Mouse (Mus musculus): ENCODE data around the gene Ypel4. TPM values are rescaled to one million over a fixed set of nuclear protein-coding genes. Genes with fewer than 3 reads are reported as not detected.

The Ypel4 gene
- polyA plus RNA-seq, 1 experiment from 2014 or later: 6.2 TPM

GRCm38 (mm10) chr2:84783840-84784566, 50.1 kb downstream of the Ypel4 start:
- Histone ChIP-seq H3K36me3 (replicated peaks; ENCODE audit: control insufficient read depth, insufficient read depth, low read depth, low read length) (no peaks in the 10 kb centered on the region), H3K9ac (replicated peaks; ENCODE audit: low read length) (no peak overlapping the region), H3K4me3 (ENCODE audit: low read depth, low read length) (no peak overlapping the region), H3K4me2 (ENCODE audit: low read depth, low read length) (no peak overlapping the region), H3K9me3 (replicated peaks; ENCODE audit: control insufficient read depth, low read length) (no peaks in the 10 kb centered on the region), H3K27ac (replicated peaks; ENCODE audit: low read depth, low read length) (no peak overlapping the region), H3K4me1 (ENCODE audit: control insufficient read depth, insufficient read depth, low read length) (no peaks in the 10 kb centered on the region), H3K27me3 (ENCODE audit: control insufficient read depth, insufficient read depth, low read length) (no peaks in the 10 kb centered on the region)
- no peak for DNase-seq (ENCODE audit: low spot score)
- 88% methylated on average over 3 of the region's 3 CpGs for WGBS
- ATAC-seq (replicated peaks; ENCODE audit: insufficient number of reproducible peaks, low FRiP score, low TSS enrichment, low read depth): no peak

MicroRNA genes within 50 kb of the gene (microRNA counts, 519-probe panel; counts per million panel counts)
- microRNA mmu-miR-130a: 6,264 counts per million, percentile 98 among the panel's probes with 10 or more counts

Small RNA genes lying within 50 kb of the gene (microRNA-seq; reads per million reads assigned to microRNA genes)
- gene Mir130a (ENCODE audit: borderline number of aligned reads): 41,077 reads per million, percentile 99 among the genes with 10 or more reads in this experiment

Other genes with a start within 250 kb of the Ypel4 start
- 39.3 and 40.6 TPM in 2 replicates for gene Ctnnd1, start 83.3 kb upstream of the Ypel4 start, polyA plus RNA-seq (2014; fragmentation: Nextera tagmentation; extraction: Ambion mirVana)
- 0.07 TPM in 2 replicates for gene Btbd18, start 75.0 kb upstream of the Ypel4 start, polyA plus RNA-seq (2014; fragmentation: Nextera tagmentation; extraction: Ambion mirVana)
- 446 and 475 TPM in 2 replicates for gene Selenoh, start 63.3 kb upstream of the Ypel4 start, polyA plus RNA-seq (2014; fragmentation: Nextera tagmentation; extraction: Ambion mirVana)
- not detected in 2 replicates for gene Gm28635, start 56.0 kb upstream of the Ypel4 start, polyA plus RNA-seq (2014; fragmentation: Nextera tagmentation; extraction: Ambion mirVana)
- gene Med19, start 55.7 kb upstream of the Ypel4 start, polyA plus RNA-seq (2014; fragmentation: Nextera tagmentation; extraction: Ambion mirVana): 62.1 and 68.2 TPM in 2 replicates
- gene Tmx2, start 54.9 kb upstream of the Ypel4 start, polyA plus RNA-seq (2014; fragmentation: Nextera tagmentation; extraction: Ambion mirVana): 150 and 152 TPM in 2 replicates
- 25.4 and 25.5 TPM in 2 replicates for gene Zdhhc5, start 18.9 kb upstream of the Ypel4 start, polyA plus RNA-seq (2014; fragmentation: Nextera tagmentation; extraction: Ambion mirVana)
- 58.5 and 61.1 TPM in 2 replicates for gene Clp1, start 6.7 kb upstream of the Ypel4 start, polyA plus RNA-seq (2014; fragmentation: Nextera tagmentation; extraction: Ambion mirVana)
- 5.9 and 6.4 TPM in 2 replicates for gene Gm19426, start 9.6 kb downstream of the Ypel4 start, polyA plus RNA-seq (2014; fragmentation: Nextera tagmentation; extraction: Ambion mirVana)
- gene Serping1, start 41.4 kb downstream of the Ypel4 start, polyA plus RNA-seq (2014; fragmentation: Nextera tagmentation; extraction: Ambion mirVana): 21.0 and 22.4 TPM in 2 replicates
- gene Ube2l6, start 64.8 kb downstream of the Ypel4 start, polyA plus RNA-seq (2014; fragmentation: Nextera tagmentation; extraction: Ambion mirVana): 30.6 and 36.1 TPM in 2 replicates
- gene Smtnl1, start 88.6 kb downstream of the Ypel4 start, polyA plus RNA-seq (2014; fragmentation: Nextera tagmentation; extraction: Ambion mirVana): 0.11 and 0.20 TPM in 2 replicates
- gene Timm10, start 92.9 kb downstream of the Ypel4 start, polyA plus RNA-seq (2014; fragmentation: Nextera tagmentation; extraction: Ambion mirVana): 45.9 and 50.0 TPM in 2 replicates
- gene Slc43a1, start 104.8 kb downstream of the Ypel4 start, polyA plus RNA-seq (2014; fragmentation: Nextera tagmentation; extraction: Ambion mirVana): 23.1 and 28.0 TPM in 2 replicates
- gene Rtn4rl2, start 152.7 kb downstream of the Ypel4 start, polyA plus RNA-seq (2014; fragmentation: Nextera tagmentation; extraction: Ambion mirVana): 2.4 and 3.2 TPM in 2 replicates
- 37.2 and 38.9 TPM in 2 replicates for gene Slc43a3, start 202.5 kb downstream of the Ypel4 start, polyA plus RNA-seq (2014; fragmentation: Nextera tagmentation; extraction: Ambion mirVana)
- 0.60 and 0.78 TPM in 2 replicates for gene Prg2, start 246.4 kb downstream of the Ypel4 start, polyA plus RNA-seq (2014; fragmentation: Nextera tagmentation; extraction: Ambion mirVana)

All from embryonic facial prominence, embryonic 11.5 days (tissue).